Mouse (Mus musculus) CD4-positive, CD25-positive, alpha-beta regulatory T cell, adult 9 weeks (primary cell): ENCODE measurements around the gene Olfr1215. TPM values are rescaled to one million over a fixed set of nuclear protein-coding genes. Genes with fewer than 3 reads are reported as not detected.

Experiments
- polyA plus RNA-seq: library from polyadenylated mRNA; unstranded; fragments of 100-300 nt; shearing (Covaris generic); gene quantifications from one replicate; pipeline ENCODE4 v1.2.1, GENCODE M21; 2017

The Olfr1215 gene
- polyA plus RNA-seq: not detected

DNA sequence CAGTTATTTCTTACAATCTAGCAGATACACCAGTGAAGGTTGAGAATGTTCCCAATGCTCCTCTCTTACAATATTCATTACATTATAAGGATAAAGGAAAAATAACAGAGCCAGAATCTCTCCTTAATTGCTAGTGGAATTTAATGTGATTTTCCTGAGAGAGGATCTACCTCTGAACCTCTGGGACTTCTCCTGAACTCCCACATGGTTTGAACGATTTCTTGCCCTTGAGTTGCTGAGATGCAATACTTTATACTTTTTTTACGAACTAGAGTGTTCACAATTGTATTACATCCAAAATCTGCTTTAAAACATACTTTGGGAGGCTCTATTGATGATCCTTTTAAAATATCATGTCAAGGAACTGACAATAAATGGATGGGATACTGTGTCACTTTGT lies at the start of gene Olfr1215:
Olfr1215 (minus strand) TSS at position 101 of the 400 bp plus-strand sequence.

DNA sequence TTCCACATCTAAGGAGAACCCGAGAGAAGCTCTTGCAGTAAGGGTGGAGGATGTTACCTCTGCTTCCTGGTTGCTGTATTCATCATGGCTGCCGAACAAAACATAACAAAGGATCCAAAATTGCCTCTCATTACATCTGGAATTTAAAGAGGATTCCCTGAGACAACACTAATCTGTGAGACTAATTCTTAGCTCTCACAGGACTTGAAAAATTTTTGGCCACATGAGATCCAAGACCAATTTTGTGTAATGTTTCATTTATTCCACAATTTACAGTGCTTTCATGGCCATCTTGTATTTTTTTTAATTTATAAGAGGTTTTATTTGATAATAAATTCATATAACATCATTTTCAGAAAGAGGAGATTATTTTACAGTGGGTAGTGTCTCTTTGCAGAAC lies 25.2 kb upstream of the Olfr1215 start, which contains the start of gene Olfr1217:
Olfr1217 (minus strand) TSS at position 101 of the 400 bp plus-strand sequence.

GRCm38 (mm10) chr2:89018240-89018639 lies 11.5 kb upstream of the Olfr1215 start, which contains the start of gene Olfr1216:
TSS of gene Olfr1216 (minus strand) at chr2:89018340.

GRCm38 (mm10) chr2:88992553-88992952 lies 14.2 kb downstream of the Olfr1215 start, which contains the start of gene Olfr1214:
TSS of gene Olfr1214 (minus strand) at chr2:88992653.

DNA sequence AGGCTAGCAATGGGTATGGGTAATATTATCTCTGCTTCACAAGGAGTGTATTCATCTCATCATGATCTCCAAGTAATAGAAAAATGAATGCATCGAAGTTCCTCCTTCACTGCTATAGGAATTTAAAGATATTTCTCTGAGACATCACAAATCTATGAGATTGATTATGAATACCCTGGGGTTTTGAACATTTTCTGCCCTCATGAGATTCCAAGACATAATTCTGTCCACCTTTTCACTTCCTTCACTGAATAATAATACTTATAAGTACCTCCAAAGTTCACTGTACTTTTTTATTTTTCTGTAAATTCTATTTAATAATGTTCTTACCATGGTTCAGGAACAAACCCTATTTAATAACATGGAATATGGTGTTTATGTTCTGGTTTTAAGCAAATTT lies 26.6 kb downstream of the Olfr1215 start, which contains the start of gene Gm13762:
Gm13762 (minus strand) TSS at position 101 of the 400 bp plus-strand sequence.

DNA sequence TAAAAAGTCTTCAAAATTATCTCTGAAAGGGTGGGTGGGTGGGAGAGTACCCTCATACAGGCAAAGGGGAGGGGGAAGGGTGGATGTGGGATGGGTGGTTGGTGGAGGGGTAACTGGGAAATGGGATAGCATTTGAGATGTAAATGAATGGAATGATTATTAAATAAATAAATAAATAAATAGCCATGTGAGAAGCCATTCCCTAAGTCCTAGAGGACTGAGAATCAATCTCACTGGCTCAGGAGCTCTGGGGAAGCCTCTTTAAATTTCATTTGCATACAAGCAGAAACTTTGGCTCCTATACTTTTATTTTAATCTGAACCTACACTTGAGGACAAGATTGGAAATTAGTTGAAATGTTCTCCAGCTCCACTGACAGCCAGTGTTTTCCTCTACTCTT lies 53.1 kb downstream of the Olfr1215 start, which contains the start of gene Olfr1212:
Olfr1212 (plus strand) TSS at position 301 of the 400 bp plus-strand sequence.

Other genes starting within 250 kb of the Olfr1215 start
- gene Olfr1199, start 246.5 kb downstream of the Olfr1215 start, polyA plus RNA-seq: not detected
- not detected for gene Olfr1200, start 236.5 kb downstream of the Olfr1215 start, polyA plus RNA-seq
- not detected for gene Olfr1201, start 213.9 kb downstream of the Olfr1215 start, polyA plus RNA-seq
- not detected for gene Olfr1202, start 192.5 kb downstream of the Olfr1215 start, polyA plus RNA-seq
- 0.04 TPM for gene Olfr1205, start 177.2 kb downstream of the Olfr1215 start, polyA plus RNA-seq
- gene Olfr1204, start 157.7 kb downstream of the Olfr1215 start, polyA plus RNA-seq: not detected
- not detected for gene Olfr1206, start 143.7 kb downstream of the Olfr1215 start, polyA plus RNA-seq
- not detected for gene Olfr1208, start 104.7 kb downstream of the Olfr1215 start, polyA plus RNA-seq
- gene Olfr1209, start 91.8 kb downstream of the Olfr1215 start, polyA plus RNA-seq: not detected
- gene Olfr1211, start 68.9 kb downstream of the Olfr1215 start, polyA plus RNA-seq: not detected
- gene Olfr1212, start 53.0 kb downstream of the Olfr1215 start, polyA plus RNA-seq: not detected
- gene Gm13762, start 26.7 kb downstream of the Olfr1215 start, polyA plus RNA-seq: not detected
- gene Olfr1214, start 14.3 kb downstream of the Olfr1215 start, polyA plus RNA-seq: not detected
- gene Olfr1216, start 11.4 kb upstream of the Olfr1215 start, polyA plus RNA-seq: not detected
- gene Olfr1217, start 25.1 kb upstream of the Olfr1215 start, polyA plus RNA-seq: 0.06 TPM
- gene Olfr1218, start 54.2 kb upstream of the Olfr1215 start, polyA plus RNA-seq: not detected
- gene Olfr1219, start 76.5 kb upstream of the Olfr1215 start, polyA plus RNA-seq: not detected
- gene Olfr1220, start 99.9 kb upstream of the Olfr1215 start, polyA plus RNA-seq: not detected
- not detected for gene Olfr1221, start 110.3 kb upstream of the Olfr1215 start, polyA plus RNA-seq
- not detected for gene Olfr1222, start 126.1 kb upstream of the Olfr1215 start, polyA plus RNA-seq
- gene Olfr1223, start 144.6 kb upstream of the Olfr1215 start, polyA plus RNA-seq: not detected
- not detected for gene Olfr1224-ps1, start 157.1 kb upstream of the Olfr1215 start, polyA plus RNA-seq
- gene Olfr1225, start 167.7 kb upstream of the Olfr1215 start, polyA plus RNA-seq: not detected
- gene Olfr1226, start 193.1 kb upstream of the Olfr1215 start, polyA plus RNA-seq: not detected
- gene Olfr1228, start 247.1 kb upstream of the Olfr1215 start, polyA plus RNA-seq: not detected